Mouse (Mus musculus) activated CD4-positive, CD25-positive, alpha-beta regulatory T cell, adult 4 months (primary cell): ENCODE measurements around the gene Fbln1. TPM values are rescaled to one million over a fixed set of nuclear protein-coding genes. Genes with fewer than 3 reads are reported as not detected.

Experiments used
- ATAC-seq: one replicate; pipeline ENCODE4 v1.8.0; 2017
- polyA plus RNA-seq, 2 experiments: library from polyadenylated mRNA; unstranded; fragments of 100-300 nt; shearing (Covaris generic); gene quantifications; one replicate each; pipeline ENCODE4 v1.2.1; 2017

Gene Fbln1
- under 1 TPM; 0.13 to 0.29 TPM for polyA plus RNA-seq

- no peak for ATAC-seq
These were observed at the start of gene Fbln1 for GRCm38 (mm10) chr15:85205792-85206702. Fbln1 (plus strand) TSS chr15:85205949.

- ATAC-seq = no peak
These were observed 49.6 kb upstream of the Fbln1 start for GRCm38 (mm10) chr15:85156198-85156597.

- no peak for ATAC-seq
These were observed 44.3 kb upstream of the Fbln1 start for GRCm38 (mm10) chr15:85161416-85161815.

- no peak for ATAC-seq
These were observed 42.8 kb upstream of the Fbln1 start for GRCm38 (mm10) chr15:85162693-85163663.

- ATAC-seq = no peak
These were observed 39.3 kb upstream of the Fbln1 start for GRCm38 (mm10) chr15:85166433-85166933.

- no peak for ATAC-seq
These were observed 38.6 kb upstream of the Fbln1 start for GRCm38 (mm10) chr15:85167086-85167679.

- ATAC-seq = no peak
These were observed 33.7 kb upstream of the Fbln1 start for GRCm38 (mm10) chr15:85172054-85172453.

GRCm38 (mm10) chr15:85173425-85173824 is 32.3 kb upstream of the Fbln1 start:
- ATAC-seq = no peak

- no peak for ATAC-seq
These were observed 31.7 kb upstream of the Fbln1 start for GRCm38 (mm10) chr15:85174060-85174459.

GRCm38 (mm10) chr15:85177576-85177975 is 28.2 kb upstream of the Fbln1 start:
- ATAC-seq = no peak

- no peak for ATAC-seq
These were observed 27.6 kb upstream of the Fbln1 start for GRCm38 (mm10) chr15:85178172-85178571.

GRCm38 (mm10) chr15:85179528-85180180 is 26.1 kb upstream of the Fbln1 start:
- ATAC-seq = no peak

GRCm38 (mm10) chr15:85180368-85180767 is 25.4 kb upstream of the Fbln1 start:
- no peak for ATAC-seq

- ATAC-seq = no peak
These were observed 23.7 kb upstream of the Fbln1 start for GRCm38 (mm10) chr15:85182063-85182462.

GRCm38 (mm10) chr15:85186916-85187315 is 18.8 kb upstream of the Fbln1 start:
- ATAC-seq = no peak

- no peak for ATAC-seq
These were observed 17.5 kb upstream of the Fbln1 start for GRCm38 (mm10) chr15:85188167-85188778.

- ATAC-seq = no peak
These were observed 5.1 kb upstream of the Fbln1 start for GRCm38 (mm10) chr15:85200446-85201289.

- no peak for ATAC-seq
These were observed 3.5 kb upstream of the Fbln1 start for GRCm38 (mm10) chr15:85202199-85202598.

GRCm38 (mm10) chr15:85202787-85203186 is 3.0 kb upstream of the Fbln1 start:
- no peak for ATAC-seq

GRCm38 (mm10) chr15:85204383-85204782 is 1.4 kb upstream of the Fbln1 start:
- no peak for ATAC-seq

- no peak for ATAC-seq
These were observed 940 bp downstream of the Fbln1 start for GRCm38 (mm10) chr15:85206703-85207075.
